Mouse (Mus musculus) common myeloid progenitor, adult 5-6 weeks (primary cell): ENCODE data around the gene Tnni1. TPM values are rescaled to one million over a fixed set of nuclear protein-coding genes. Genes with fewer than 3 reads are reported as not detected.

Experiments used
- ATAC-seq: replicated peaks from 2 replicates; pipeline ENCODE4 v1.8.0; 2016; ENCODE audit warnings: low read depth, mild to moderate bottlenecking, moderate TSS enrichment, inconsistent platforms; ENCODE audit not compliant: poor library complexity, severe bottlenecking
- total RNA-seq: library from RNA; stranded (forward); fragments of 200-1000, 187-1606 nt; gene quantifications from 2 replicates; pipeline ENCODE4 v1.2.3, GENCODE M21; 2017

Gene Tnni1
- total RNA-seq: not detected in 2 replicates

DNA sequence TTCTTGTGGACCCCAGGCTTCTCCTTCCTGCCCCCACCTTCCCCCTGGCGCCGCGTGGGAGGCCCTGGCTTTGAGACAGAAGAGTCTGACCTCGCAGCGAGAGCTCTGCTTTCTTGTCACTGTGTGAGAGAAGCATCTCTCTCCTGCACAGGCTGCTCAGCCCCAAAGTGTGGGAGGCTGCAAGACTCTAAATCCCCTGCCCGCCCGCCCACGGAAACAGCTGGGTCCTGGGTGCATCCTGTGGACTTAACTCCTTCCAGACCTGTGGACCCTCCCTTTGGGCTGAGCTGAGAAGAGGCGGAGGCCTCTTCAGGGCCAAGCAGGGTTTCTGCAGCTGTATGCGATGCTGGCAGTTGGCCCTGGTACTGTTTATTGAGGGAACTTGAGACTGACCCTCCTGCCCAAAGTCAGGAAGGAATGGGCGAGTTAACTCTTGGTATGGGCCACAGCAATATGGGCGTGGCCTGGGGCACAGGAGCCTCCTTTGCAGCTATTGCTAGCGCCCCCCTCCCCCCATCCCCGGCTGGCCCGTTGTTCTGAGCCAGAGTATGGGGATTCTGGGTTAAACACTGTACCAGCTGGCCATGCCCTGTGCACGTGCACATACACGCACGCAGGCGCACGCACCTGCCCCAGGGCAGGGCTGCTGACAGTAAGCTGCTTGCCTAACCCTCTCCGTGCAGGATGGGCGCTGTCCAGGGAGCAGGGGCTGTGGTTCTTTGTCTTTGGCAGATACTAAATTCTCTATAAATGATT lies at the start of gene Tnni1:
TSS of gene Tnni1 (plus strand) at position 655 of the 756 bp plus-strand sequence.
- peak; percentile 45 for ATAC-seq

DNA sequence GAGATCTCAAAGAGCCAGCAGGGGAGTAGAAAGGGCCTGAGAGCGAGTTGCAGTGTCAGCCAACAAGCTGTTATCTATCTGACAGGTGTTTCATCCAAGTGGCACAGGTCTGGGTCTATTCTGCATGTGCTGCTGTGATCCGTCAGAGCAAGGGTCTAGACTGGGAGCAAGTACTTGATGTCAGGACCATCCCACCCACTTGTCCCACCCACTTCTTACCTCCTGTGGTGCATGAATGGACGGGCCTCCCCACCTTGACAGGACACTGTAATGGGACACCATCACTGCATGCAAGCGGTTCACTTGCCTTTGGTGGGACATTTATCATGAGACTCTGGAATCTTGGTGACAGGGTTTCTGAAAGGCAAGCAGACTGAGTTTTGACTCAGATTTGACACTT lies 49.4 kb upstream of the Tnni1 start:
- ATAC-seq: no peak

DNA sequence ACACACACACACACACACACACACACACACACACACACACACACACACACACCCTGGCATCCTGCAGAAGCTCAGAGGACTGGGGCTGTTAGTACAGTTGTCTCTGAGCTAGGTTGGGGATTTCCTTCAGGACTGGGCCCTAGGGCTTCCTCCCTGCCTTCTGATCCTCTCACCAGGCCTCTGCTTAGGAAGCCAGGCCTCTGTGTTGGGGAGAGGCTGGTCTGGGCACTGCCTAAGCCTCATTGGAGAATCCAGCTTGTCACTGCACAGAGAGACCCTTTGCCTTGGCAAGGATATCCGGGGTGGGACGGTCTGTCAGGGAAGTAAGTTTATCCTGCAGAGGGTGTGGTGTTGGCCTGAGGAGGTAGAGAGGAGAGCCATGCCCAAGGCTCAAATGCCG lies 48.9 kb upstream of the Tnni1 start:
- 0 out of 2 replicates have a peak, but pooled peaks have one; percentile 5 for ATAC-seq

DNA sequence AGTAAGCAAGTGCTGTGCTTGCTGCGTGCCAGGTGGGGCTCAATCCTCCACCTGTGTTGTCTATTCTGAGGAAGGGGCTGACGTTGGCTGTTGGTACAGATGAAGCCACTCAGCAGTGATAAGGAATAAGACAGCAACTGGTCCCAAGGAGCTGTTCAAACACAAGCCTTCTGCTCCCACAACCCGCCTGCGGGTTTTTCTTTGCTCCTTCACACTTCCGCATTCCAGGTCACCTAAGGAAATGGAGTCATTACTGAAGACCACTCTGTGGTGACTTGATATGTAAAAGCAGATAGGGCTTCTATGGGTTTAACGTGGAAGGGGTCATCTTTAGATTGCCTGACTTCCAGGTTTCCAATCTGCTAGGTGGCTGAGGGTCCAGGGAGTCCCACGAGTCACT lies 47.8 kb upstream of the Tnni1 start:
- ATAC-seq: no peak

GRCm38 (mm10) chr1:135731897-135732684 lies 47.1 kb upstream of the Tnni1 start:
- no peak for ATAC-seq

- no peak for ATAC-seq
Observed at GRCm38 (mm10) chr1:135734225-135734937, 44.9 kb upstream of the Tnni1 start.

DNA sequence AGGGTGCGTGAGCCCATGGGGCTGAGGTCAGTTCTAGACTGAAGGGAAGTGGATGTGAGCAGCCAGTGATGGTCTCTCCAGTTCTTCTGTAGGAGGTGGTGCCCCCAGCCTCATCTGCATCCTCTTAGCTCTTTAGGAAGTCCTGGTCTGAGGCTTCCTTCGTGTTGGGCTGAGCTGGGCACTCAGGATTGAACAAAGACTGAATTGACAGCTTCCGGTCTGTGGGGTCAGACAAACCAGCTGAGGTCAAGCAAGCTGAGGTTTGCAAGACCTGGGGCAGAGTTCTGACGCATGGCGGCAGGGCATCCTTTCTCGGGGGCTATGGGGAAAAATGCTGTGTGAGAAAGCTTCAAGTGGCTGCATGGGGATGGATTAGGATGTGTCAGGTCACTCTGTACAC lies 43.8 kb upstream of the Tnni1 start:
- peak; percentile 4; the same call in 1 of the 2 replicates for ATAC-seq

GRCm38 (mm10) chr1:135744987-135745386 lies 34.2 kb upstream of the Tnni1 start:
- ATAC-seq: no peak

DNA sequence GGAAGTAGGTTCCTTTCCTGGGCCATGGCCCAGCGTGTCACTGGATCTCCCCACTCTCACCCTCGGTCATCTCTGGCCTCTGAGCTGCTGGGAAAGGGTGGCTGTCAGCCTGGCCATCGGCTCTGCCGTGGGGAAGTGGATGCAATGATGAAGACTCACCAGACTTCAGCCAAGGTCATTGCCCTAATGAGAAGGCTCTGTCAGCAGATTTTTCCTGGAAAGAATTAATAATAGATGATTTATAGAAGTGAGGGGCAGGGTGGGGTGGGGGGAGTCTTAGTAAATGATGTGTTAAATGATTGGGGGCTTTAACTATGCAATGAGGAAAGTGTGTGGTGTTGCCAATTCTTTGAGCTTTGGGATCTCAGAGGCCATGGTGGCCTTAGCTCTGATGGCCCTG lies 33.0 kb upstream of the Tnni1 start:
- no peak for ATAC-seq

DNA sequence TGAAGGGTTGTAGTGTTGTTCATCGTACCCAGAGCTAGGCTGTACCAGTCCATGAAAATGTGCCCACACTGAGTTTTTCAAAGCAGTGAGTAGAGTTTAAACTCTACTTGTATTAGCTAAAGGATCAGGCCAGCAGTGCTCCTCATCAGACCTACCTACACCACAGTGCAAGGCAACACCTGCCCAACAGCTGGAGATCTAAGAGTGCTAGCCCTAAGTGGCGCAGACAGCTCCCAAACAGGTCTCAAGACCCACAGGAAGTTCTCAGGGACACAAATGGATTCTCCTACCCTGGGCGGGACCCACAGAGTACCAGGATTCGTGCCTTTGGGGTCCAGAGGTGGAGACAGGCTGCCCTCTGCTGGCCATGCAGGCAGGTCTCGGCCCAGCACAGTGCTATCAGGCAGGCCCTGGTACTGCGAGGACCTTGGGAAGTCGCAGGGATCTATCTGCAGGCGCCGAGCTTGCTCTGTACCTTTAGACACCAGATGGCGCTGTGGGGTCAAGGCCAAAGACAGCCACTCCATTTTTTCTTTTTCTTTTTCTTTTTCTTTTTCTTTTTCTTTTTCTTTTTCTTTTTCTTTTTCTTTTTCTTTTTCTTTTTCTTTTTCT lies 26.4 kb upstream of the Tnni1 start:
- ATAC-seq: peak; percentile 99

- ATAC-seq: no peak
Observed at GRCm38 (mm10) chr1:135755287-135755686, 23.9 kb upstream of the Tnni1 start.

DNA sequence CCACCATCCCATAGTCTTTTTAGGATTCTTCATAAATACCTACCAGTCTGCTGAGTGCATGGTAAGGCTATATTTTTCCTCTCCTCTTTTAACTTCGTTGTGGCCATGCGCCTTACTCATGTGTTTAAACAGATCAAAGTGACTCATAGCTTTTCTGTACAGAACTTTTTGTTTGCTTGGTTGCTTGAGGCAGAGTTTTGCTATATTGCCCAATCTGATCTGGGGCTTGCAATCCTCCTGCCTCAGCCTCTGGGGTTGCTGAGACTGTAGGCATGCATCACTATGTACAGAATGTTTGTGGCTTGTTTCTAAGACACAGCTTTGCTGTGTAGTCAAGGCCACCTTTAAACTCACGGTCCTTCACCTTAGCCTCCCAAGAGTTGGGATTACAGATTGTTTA lies 23.3 kb upstream of the Tnni1 start:
- no peak for ATAC-seq

GRCm38 (mm10) chr1:135757287-135757686 lies 21.9 kb upstream of the Tnni1 start:
- no peak for ATAC-seq

GRCm38 (mm10) chr1:135759685-135760084 lies 19.5 kb upstream of the Tnni1 start:
- no peak for ATAC-seq

GRCm38 (mm10) chr1:135760216-135760615 lies 19.0 kb upstream of the Tnni1 start:
- ATAC-seq: 0 out of 2 replicates have a peak, but pooled peaks have one; percentile 25

GRCm38 (mm10) chr1:135761728-135762127 lies 17.5 kb upstream of the Tnni1 start:
- no peak for ATAC-seq

DNA sequence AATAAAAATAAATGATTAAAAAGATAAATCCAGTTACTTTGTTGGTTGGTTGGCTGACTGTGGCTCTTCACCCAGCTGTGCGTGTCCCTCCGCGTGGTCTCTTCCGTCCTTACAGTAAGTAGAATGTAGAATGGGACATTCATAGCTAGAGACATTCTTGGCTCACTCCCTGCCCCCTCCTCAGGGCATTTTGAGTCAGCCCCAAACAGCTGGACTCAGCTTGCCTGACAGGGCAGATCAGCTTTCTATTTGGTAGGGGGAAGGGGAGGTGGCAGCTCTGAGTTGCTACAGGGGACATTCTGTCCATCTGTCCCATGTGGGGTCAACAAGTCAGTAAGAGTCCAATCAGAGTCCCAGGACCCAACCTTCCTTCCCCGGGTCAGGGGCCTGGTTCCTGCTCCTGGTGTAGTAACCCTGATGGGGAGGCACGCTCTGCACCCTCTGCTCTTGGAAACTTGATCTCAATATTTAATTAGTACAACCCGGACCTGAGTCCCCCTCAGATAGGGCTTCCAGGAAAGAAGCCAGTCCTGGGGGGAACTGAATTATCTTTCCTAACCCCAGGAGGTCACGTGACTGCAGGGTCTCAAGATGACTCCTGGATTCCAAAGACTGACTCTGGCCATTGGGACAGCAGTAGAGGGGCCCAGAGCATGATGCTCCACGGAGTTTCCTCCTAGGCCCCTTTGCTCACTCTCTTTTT lies 15.6 kb upstream of the Tnni1 start:
- ATAC-seq: no peak

DNA sequence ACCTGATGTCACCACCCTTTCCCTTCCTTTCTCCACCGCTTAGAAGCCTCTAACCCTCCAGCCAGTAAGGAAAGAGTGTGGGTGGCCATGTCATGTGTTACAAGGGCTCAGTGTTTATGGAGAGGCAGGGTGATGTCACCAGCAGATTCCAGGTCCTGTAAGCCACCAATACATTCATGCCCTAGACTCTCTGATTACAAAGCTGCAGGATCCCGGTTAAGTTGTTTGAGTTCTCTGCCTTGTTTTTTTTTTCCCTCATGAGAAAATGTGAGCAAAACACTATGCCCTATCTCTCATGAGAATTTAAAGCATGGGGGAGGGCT lies 15.1 kb upstream of the Tnni1 start:
- no peak for ATAC-seq

DNA sequence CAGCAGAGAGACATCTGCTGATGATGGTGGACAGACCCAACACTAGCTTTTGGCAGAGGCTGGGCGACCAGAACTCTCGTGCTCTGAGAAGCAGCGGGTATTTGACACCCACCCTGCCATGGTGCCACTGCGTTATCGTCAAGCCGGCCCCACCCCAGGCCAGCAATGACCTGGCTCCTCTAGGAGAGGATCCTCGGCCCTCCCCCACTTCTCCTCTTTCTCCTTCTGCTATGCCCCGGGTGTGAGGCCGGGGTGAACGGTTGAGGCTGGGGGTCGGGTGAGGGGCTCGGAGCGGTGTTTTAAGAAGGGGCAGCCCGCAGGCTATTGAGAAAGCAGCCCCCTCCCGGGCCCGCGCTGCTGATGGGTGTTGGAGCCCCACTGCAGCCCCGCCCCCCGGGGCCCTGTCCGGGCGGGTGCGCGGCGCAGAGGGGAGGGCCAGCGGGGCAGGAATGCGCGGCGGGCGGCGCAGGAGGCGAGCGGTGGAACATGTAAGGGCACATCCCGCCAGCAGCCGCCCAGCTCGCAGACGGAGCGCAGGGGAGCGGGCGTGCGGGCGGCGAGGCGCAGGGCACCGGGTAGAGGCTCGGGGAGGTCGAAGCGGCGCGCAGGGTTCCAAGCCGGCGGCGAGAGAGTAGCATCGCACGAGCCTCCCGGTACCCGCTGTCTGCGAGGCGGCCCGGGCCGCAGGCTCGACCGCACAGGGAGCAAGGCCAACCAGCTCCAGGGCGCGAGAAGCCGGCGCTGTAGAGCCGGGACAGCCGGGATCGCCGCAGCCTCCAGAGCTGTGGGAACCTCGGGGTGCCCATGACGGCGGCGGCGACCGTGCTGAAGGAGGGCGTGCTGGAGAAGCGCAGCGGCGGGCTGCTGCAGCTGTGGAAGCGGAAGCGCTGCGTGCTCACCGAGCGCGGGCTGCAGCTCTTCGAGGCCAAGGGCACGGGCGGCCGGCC lies 13.3 kb upstream of the Tnni1 start, which contains the start of gene Phlda3:
TSS of gene Phlda3 (plus strand) at position 475 of the 947 bp plus-strand sequence.
- ATAC-seq: peak; percentile 68
